Mouse (Mus musculus) heart, adult 2 months (tissue): ENCODE data around the gene Pmp22.

Experiments
- CTCF ChIP-seq: fragments of 200-600 bp; IDR thresholded peaks from 2 replicates; pipeline ENCODE4 v1.8.1; 2022; ENCODE audit warnings: antibody characterized with exemption, mild to moderate bottlenecking, moderate library complexity
- EP300 ChIP-seq: fragments of 200-500 bp; IDR thresholded peaks from 2 replicates; pipeline ENCODE4 v1.6.1; 2011; ENCODE audit warnings: low read depth, low read length, control low read depth; ENCODE audit not compliant: insufficient read depth
- POLR2A ChIP-seq: fragments of 200-500 bp; IDR thresholded peaks from 2 replicates; pipeline ENCODE4 v1.6.1; 2011; ENCODE audit warnings: mild to moderate bottlenecking, low read depth, low read length, control low read depth; ENCODE audit not compliant: insufficient read depth

DNA sequence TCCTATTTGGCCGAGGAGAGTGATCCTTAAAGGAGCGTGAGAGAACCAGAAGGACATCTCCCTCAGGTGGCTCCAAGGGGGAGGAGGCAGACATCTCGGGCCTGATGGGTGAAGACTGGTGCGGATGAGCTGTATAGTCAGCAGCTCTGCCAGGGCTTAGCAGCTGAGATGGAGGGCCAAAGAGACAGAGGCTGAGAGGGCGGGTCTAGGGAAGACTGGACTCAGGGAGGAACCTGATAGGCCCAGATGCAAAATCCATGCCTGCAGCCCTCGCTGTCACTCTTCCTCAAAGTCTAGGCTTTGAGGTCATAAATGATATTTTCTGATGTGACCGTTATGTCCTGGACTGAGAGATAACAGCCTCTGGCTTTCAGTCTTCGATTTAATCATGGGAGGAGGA lies 1.8 kb upstream of the Pmp22 start:
- TF ChIP-seq POLR2A, result no peak
- TF ChIP-seq CTCF, result no peak
- TF ChIP-seq EP300, result no peak
